Mouse (Mus musculus) heart, embryonic 13.5 days (tissue): ENCODE measurements at regions not wholly inside any gene's neighbourhood (a gene's known extent, or its start where the extent isn't known, plus 50 kb on each side); places are given as distances from the start of the nearest gene placed in this dataset.

ENCODE experiments used
- ATAC-seq: fragments of 200-750 bp; cut with Nextera tagmentation; 2 replicates; pipeline ENCODE4 v1.8.0; 2017; ENCODE audit warnings: moderate TSS enrichment; ENCODE audit not compliant: insufficient number of reproducible peaks, low FRiP score, low TSS enrichment; ENCODE audit errors: extremely low read depth
- H3K27ac ChIP-seq: fragments of 300-500 bp; sonication (generic); replicated peaks from 2 replicates; pipeline ENCODE4 v1.5.1; 2015; ENCODE audit warnings: moderate library complexity, mild to moderate bottlenecking, inconsistent platforms
- H3K27me3 ChIP-seq: fragments of 300-500 bp; sonication (generic); replicated peaks from 2 replicates; pipeline ENCODE4 v1.6.1; 2015; ENCODE audit warnings: mild to moderate bottlenecking, inconsistent platforms
- H3K36me3 ChIP-seq: fragments of 300-500 bp; sonication (generic); 2 replicates; pipeline ENCODE4 v1.6.1; 2015; ENCODE audit warnings: mild to moderate bottlenecking, inconsistent platforms
- H3K4me1 ChIP-seq: fragments of 300-500 bp; sonication (generic); 2 replicates; pipeline ENCODE4 v1.6.1; 2015; ENCODE audit warnings: inconsistent platforms
- H3K4me2 ChIP-seq: fragments of 300-500 bp; sonication (generic); 2 replicates; pipeline ENCODE4 v1.6.1; 2015; ENCODE audit warnings: inconsistent platforms, mild to moderate bottlenecking, moderate library complexity
- H3K4me3 ChIP-seq: fragments of 300-500 bp; sonication (generic); 2 replicates; pipeline ENCODE4 v1.5.1; 2015; ENCODE audit warnings: moderate library complexity, mild to moderate bottlenecking, inconsistent platforms
- H3K9ac ChIP-seq: fragments of 300-500 bp; sonication (generic); 2 replicates; pipeline ENCODE4 v1.6.1; 2015; ENCODE audit warnings: inconsistent platforms, mild to moderate bottlenecking, moderate library complexity
- H3K9me3 ChIP-seq: fragments of 300-500 bp; sonication (generic); 2 replicates; pipeline ENCODE4 v1.6.1; 2016; ENCODE audit warnings: inconsistent platforms
- WGBS: fragments of 180-500 bp; shearing (Covaris S2); methylation state at CpG from one replicate; pipeline ENCODE4 v1.1.7; 2015; ENCODE audit warnings: mixed read lengths; 5-methylcytosine and 5-hydroxymethylcytosine counted together

DNA sequence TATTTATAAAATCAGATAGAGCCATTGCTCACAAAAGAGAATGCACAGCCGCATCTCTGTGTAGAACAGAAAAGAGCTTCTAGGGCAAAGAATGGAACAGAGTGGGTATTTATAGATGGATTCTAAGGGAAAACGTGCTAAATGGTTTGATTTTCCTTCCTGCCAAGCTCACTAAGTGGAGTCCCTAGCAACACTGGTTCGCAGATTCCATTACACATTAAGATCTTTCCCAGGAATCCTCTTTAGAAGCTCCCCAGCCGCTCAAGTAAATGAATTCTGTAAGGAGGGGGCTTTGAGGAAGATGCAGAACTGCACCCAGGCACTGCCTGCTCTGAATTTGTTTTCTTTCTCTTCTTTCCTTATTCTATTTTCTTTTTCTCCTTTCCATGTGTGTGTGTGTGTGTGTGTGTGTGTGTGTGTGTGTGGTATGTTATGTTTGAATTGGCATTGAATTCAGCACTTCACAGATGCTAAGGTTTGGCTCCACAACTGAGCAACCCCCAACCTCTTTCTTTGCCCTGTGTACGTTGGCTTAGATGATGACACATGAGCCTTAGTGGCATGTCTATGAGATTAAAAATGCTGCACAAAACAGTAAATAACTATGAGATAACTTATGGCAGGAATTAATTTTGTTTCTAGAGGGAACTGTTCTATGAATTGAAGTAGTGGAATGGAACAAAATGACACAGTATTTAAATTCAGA is 450.5 kb downstream of the Arl4a start:
- ATAC-seq, result no peak
- Histone ChIP-seq H3K4me3 (no peak overlapping the region), H3K9me3 (no peaks in the 10 kb centered on the region), H3K27ac (no peak overlapping the region), H3K36me3 (no peaks in the 10 kb centered on the region), H3K4me2 (no peak overlapping the region), H3K4me1 (no peaks in the 10 kb centered on the region), H3K27me3 (no peaks in the 10 kb centered on the region), H3K9ac (no peak overlapping the region)
- WGBS, result 52% methylated on average over 5 of the region's 5 CpGs

DNA sequence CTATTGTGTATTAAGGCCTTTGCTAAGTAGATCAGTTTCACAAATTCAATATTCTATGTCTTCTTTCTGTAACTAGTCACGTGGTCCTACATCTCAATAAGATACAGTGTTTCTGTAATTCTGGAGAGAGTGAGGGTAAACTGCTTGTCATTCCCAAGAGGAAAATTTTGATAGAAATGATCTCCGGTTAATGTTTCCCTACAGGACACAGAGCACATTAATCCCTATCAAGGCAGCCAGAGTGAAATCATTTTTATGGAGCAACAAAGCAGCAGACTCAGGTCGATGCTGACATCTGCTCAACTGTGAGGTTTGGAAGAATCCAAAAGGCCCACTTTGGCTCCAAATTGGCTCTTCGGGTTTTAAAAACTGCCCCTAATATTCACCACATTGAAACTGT is 451.7 kb downstream of the Arl4a start:
- no peak overlapping the region for H3K4me3 ChIP-seq
- 73% methylated on average over 4 of the region's 4 CpGs for WGBS
- no peaks in the 10 kb centered on the region for H3K4me1 ChIP-seq
- no peaks in the 10 kb centered on the region for H3K27me3 ChIP-seq
- H3K36me3 ChIP-seq, result no peaks in the 10 kb centered on the region
- H3K9ac ChIP-seq, result no peak overlapping the region
- H3K4me2 ChIP-seq, result no peak overlapping the region
- no peak overlapping the region for H3K27ac ChIP-seq
- H3K9me3 ChIP-seq, result no peaks in the 10 kb centered on the region
- ATAC-seq, result no peak

DNA sequence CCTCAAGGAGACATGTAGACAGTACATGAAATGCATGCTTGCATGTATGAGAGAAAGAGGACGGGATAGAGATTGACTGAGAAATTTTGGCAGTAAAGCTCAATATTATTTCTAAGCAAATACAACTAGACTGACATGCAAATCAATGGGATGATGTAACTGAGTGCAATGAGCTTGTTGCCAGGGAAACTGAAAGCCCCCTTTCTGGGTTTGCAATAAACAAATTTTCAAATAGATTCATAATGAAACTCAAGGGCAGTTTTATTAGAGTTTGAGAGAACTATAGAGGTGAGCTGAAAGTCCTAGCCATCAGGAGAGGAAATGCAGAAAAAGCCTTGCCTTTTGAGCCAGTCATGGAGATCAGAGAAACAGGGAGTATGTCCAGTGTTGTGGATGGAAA is 460.2 kb downstream of the Arl4a start:
- no peak for ATAC-seq
- no peak overlapping the region for H3K4me2 ChIP-seq
- H3K27me3 ChIP-seq, result no peaks in the 10 kb centered on the region
- H3K9ac ChIP-seq, result no peak overlapping the region
- no peaks in the 10 kb centered on the region for H3K4me1 ChIP-seq
- H3K27ac ChIP-seq, result no peak overlapping the region
- no peaks in the 10 kb centered on the region for H3K36me3 ChIP-seq
- no peaks in the 10 kb centered on the region for H3K9me3 ChIP-seq
- H3K4me3 ChIP-seq, result no peak overlapping the region
- 60% methylated on average over 1 of the region's 1 CpGs for WGBS

DNA sequence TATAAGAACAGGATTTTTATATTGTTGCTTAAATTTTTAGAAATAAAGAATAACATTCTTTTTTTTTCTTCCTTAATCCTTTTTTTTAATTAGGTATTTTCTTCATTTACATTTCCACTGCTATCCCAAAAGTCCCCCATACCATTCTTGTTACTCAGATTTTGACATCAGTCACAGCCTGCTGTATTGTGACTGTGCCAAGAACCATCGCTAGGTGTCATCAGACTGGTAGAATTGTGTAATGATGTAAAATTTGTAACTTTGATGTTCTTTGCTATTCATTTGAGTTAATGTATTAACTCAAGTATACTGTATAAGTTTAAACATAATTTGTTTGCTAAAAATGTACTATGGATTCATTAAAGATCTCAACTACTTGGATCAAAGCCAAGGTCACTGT is 465.0 kb downstream of the Arl4a start:
- Histone ChIP-seq H3K9ac (no peak overlapping the region), H3K27me3 (no peaks in the 10 kb centered on the region), H3K4me1 (no peaks in the 10 kb centered on the region), H3K36me3 (no peaks in the 10 kb centered on the region), H3K4me2 (no peak overlapping the region), H3K27ac (no peak overlapping the region), H3K4me3 (no peak overlapping the region), H3K9me3 (no peaks in the 10 kb centered on the region)
- no peak for ATAC-seq
- WGBS, result 65% methylated on average over 1 of the region's 1 CpGs

DNA sequence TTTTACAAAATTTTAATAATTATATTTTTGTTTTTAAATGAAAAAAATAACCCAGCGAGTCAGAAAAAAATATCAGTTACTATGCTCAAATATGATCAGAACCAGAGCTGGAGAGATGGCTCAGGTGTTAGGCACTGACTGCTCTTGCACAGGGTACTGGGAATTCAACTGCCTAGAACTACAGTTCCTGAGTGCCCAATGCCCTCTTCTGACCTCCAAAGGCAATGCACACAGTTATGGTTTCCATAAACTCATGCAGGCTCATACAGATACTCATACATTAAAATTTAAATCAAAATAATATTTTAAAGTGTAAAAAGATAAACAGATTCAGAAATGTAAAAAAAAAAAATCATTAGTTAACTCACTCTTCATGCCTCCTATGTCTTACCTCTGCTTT is 465.7 kb downstream of the Arl4a start:
- WGBS, result 69% methylated on average over 1 of the region's 1 CpGs
- Histone ChIP-seq H3K27me3 (no peaks in the 10 kb centered on the region), H3K36me3 (no peaks in the 10 kb centered on the region), H3K4me1 (no peaks in the 10 kb centered on the region), H3K9me3 (no peaks in the 10 kb centered on the region), H3K4me3 (no peak overlapping the region), H3K9ac (no peak overlapping the region), H3K27ac (no peak overlapping the region), H3K4me2 (no peak overlapping the region)
- ATAC-seq, result no peak

DNA sequence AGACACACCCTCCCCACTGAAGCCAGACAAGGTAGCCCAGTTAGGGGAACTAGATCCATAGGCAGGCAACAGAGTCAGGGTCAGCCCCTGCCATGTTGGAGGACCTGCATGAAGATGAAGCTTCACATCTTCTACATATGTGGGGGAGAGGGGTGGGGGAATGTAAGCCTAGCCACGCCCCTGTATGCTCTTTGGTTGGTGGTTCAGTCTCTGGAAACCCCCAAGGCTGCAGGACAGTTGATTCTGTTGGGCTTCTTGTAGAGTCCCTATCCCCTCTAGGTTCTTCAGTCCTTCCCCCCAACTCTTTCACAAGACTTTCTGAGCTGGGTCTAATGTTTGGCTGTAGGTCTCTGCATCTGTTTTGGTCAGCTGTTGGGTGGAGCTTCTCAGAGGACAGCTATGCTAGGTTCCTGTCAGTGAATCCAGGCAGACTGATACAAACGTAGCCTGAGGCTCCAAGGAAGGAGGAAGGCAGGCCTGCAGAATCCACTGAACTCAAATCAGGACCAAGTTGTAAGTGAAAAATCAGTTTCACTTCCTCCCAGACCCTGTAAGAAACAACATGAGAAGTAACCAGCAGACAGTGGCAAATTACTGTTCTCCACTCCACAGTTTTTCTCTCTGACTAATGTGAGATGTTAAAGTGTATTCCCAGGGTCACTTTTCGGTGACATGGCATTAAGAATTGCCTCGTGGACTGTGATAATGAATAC is 476.9 kb downstream of the Arl4a start:
- H3K27me3 ChIP-seq, result no peaks in the 10 kb centered on the region
- H3K27ac ChIP-seq, result no peak overlapping the region
- H3K4me3 ChIP-seq, result no peak overlapping the region
- no peak for ATAC-seq
- H3K9ac ChIP-seq, result no peak overlapping the region
- no peaks in the 10 kb centered on the region for H3K9me3 ChIP-seq
- H3K36me3 ChIP-seq, result no peaks in the 10 kb centered on the region
- no peak overlapping the region for H3K4me2 ChIP-seq
- no peaks in the 10 kb centered on the region for H3K4me1 ChIP-seq
- 59% methylated on average over 4 of the region's 4 CpGs for WGBS

DNA sequence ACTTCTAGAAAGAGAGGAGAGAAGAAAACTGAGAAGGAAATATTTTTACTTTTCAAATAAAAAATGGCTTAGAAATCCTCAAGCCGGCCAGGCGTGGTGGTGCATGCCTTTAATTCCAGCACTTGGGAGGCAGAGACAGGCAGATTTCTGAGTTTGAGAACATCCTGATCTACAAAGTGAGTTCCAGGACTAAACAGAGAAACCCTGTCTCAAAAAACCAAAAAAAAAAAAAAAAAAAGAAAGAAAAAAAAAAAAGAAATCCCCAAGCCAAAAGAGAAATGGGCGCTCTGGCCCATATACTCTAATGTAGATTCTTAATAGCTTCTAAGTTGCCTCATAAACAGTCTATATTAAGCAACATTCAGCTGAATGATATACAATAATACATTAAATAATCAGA is 479.3 kb downstream of the Arl4a start:
- ATAC-seq, result no peak
- no peaks in the 10 kb centered on the region for H3K4me1 ChIP-seq
- no peak overlapping the region for H3K27ac ChIP-seq
- no peaks in the 10 kb centered on the region for H3K9me3 ChIP-seq
- no peaks in the 10 kb centered on the region for H3K36me3 ChIP-seq
- 86% methylated on average over 3 of the region's 3 CpGs for WGBS
- no peaks in the 10 kb centered on the region for H3K27me3 ChIP-seq
- no peak overlapping the region for H3K4me3 ChIP-seq
- no peak overlapping the region for H3K4me2 ChIP-seq
- H3K9ac ChIP-seq, result no peak overlapping the region

DNA sequence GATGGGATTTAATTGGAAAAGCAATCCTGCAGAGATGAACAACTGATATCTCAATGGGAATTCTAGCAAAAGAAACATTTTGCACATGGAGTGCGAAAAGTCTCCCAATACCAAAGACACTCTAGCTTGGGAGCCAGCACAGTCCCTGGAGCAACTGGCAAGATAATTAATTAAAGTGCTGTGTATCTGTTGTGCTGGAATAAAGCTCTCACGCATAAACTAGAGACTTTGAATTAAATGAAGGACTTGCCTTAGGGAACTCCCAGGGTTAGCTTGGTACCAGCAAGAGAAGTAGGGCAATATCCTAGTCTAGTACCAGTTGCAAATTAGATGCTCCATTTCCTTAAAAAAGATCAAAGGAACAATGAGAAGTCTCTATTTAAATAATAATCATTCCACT is 501.5 kb downstream of the Arl4a start:
- no peak for ATAC-seq
- no peaks in the 10 kb centered on the region for H3K9me3 ChIP-seq
- H3K27ac ChIP-seq, result no peak overlapping the region
- 67% methylated on average over 2 of the region's 2 CpGs for WGBS
- H3K4me1 ChIP-seq, result no peaks in the 10 kb centered on the region
- no peak overlapping the region for H3K4me3 ChIP-seq
- no peaks in the 10 kb centered on the region for H3K36me3 ChIP-seq
- no peak overlapping the region for H3K4me2 ChIP-seq
- no peak overlapping the region for H3K9ac ChIP-seq
- no peaks in the 10 kb centered on the region for H3K27me3 ChIP-seq

DNA sequence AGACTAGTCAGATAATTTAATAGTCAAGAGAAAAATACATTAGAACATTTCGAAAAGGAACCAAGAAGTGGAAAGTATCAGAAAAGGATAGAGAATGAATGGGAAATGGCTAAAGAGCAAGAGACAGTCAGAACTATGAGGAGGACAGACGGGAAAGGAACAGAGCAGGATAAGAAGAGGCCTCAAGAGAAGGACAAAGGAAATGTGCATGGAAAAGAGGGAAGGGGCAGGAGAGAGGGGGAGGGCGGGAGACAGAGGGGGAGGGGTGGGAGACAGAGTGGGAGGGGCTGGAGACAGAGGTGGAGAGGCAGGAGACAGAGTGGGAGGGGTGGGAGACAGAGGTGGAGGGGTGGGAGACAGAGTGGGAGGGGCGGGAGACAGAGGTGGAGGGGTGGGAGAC is 509.7 kb downstream of the Arl4a start:
- 74% methylated on average over 4 of the region's 4 CpGs for WGBS
- Histone ChIP-seq H3K27me3 (no peaks in the 10 kb centered on the region), H3K9me3 (no peaks in the 10 kb centered on the region), H3K9ac (no peak overlapping the region), H3K27ac (no peak overlapping the region), H3K4me1 (no peaks in the 10 kb centered on the region), H3K36me3 (no peaks in the 10 kb centered on the region), H3K4me2 (no peak overlapping the region), H3K4me3 (no peak overlapping the region)
- no peak for ATAC-seq

DNA sequence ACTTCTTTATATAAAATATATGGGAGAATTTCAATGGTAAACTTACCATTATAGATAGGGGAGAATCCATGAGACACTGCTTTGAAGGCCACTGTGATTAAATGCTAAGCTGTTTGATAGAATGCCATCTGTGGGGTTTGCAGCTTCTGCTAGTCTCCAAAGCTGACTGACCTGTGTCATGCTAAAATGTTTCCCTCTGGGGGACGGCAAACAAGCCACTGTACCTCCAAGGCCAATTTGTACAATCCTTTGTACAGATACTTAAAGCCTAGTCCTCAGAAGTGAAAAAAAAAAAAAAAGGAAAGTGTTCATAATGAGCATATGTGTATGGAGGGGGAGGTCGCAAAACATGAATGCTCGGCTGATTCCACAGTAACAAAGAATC is 510.6 kb downstream of the Arl4a start:
- no peak overlapping the region for H3K27ac ChIP-seq
- no peaks in the 10 kb centered on the region for H3K36me3 ChIP-seq
- 78% methylated on average over 3 of the region's 3 CpGs for WGBS
- H3K4me2 ChIP-seq, result no peak overlapping the region
- no peak for ATAC-seq
- no peaks in the 10 kb centered on the region for H3K27me3 ChIP-seq
- H3K4me1 ChIP-seq, result no peaks in the 10 kb centered on the region
- no peak overlapping the region for H3K9ac ChIP-seq
- H3K9me3 ChIP-seq, result no peaks in the 10 kb centered on the region
- H3K4me3 ChIP-seq, result no peak overlapping the region

DNA sequence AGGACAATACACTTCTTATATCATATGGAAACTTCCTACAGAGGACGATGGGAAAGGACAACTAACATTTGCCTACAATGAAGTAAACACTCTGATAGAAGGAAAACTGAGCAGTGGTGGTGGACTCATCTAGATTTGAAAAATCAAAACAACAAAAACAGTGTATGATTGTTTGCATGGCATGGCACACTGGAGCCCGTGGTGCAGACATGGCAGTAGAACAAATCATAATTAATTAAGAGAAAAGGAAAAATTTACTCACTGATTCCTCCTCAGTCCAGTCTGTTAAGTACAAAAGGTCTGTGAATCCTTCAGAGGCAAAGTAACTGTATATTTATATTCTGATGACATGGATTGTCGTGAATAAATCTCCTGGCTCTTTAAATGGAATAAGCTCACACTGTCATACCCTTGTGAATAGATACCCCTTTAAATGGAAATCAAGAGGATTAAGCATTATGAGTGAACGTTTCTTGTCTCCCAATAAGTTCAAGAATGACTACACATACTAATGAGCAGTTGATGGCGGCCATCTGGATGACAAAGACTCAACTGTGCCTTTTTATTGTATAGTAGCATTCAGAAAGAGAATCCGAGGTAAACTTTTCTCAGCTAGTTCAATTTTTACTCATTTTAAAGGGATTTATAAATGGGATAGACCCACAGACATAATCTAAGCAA is 511.1 kb downstream of the Arl4a start:
- no peak for ATAC-seq
- H3K9me3 ChIP-seq, result no peaks in the 10 kb centered on the region
- no peaks in the 10 kb centered on the region for H3K4me1 ChIP-seq
- H3K4me2 ChIP-seq, result no peak overlapping the region
- H3K27ac ChIP-seq, result no peak overlapping the region
- no peaks in the 10 kb centered on the region for H3K36me3 ChIP-seq
- no peak overlapping the region for H3K4me3 ChIP-seq
- no peak overlapping the region for H3K9ac ChIP-seq
- H3K27me3 ChIP-seq, result no peaks in the 10 kb centered on the region
- 68% methylated on average over 6 of the region's 6 CpGs for WGBS

DNA sequence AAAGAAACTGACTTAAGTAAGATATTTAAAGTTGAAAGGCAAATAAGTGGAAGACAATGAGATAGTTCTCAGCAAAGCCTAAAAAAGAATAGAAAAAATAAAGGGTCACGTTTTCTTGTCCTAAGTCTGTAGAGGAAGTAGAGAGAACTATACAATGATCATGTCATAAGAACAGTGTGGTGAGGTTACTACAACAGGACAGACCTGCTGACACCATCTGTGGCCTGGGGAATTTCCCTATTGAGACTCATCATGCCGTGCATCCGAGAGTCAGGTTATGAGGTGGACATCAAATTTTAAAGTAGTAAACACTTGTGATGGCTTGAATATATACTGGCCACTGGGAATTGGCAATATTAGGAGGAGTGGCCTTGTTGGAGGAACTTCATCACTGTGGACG is 522.1 kb downstream of the Arl4a start:
- 73% methylated on average over 4 of the region's 4 CpGs for WGBS
- no peak for ATAC-seq
- no peak overlapping the region for H3K9ac ChIP-seq

More for the DNA sequence above, 522.1 kb downstream of the Arl4a start:
- no peaks in the 10 kb centered on the region for H3K9me3 ChIP-seq
- H3K4me3 ChIP-seq, result no peak overlapping the region
- no peak overlapping the region for H3K4me2 ChIP-seq
- no peak overlapping the region for H3K27ac ChIP-seq
- no peaks in the 10 kb centered on the region for H3K4me1 ChIP-seq
- no peaks in the 10 kb centered on the region for H3K27me3 ChIP-seq
- no peaks in the 10 kb centered on the region for H3K36me3 ChIP-seq
